Mouse (Mus musculus) ES-Bruce4 (cell line): ENCODE measurements around the gene Pes1.

Source experiments
- CTCF ChIP-seq: IDR thresholded peaks from one replicate; pipeline ENCODE4 v1.8.1; 2011; ENCODE audit warnings: low read depth, low read length
- EP300 ChIP-seq: IDR thresholded peaks from 2 replicates; pipeline ENCODE4 v1.6.1; 2011; ENCODE audit warnings: low read depth, low read length; ENCODE audit not compliant: insufficient read depth
- POLR2A ChIP-seq: IDR thresholded peaks from one replicate; pipeline ENCODE4 v1.8.1; 2011; ENCODE audit warnings: low read length; ENCODE audit not compliant: insufficient read depth

- TF ChIP-seq POLR2A (no peak), EP300 (no peak), CTCF (no peak)
Observed at GRCm38 (mm10) chr11:3982275-3983209, 18.8 kb downstream of the Pes1 start.
